Mouse (Mus musculus): ENCODE results near the gene Prune2.

Prune2 gene

GRCm38 (mm10) chr19:16955613-16956271 lies at the start of gene Prune2:
TSS of gene Prune2 (plus strand) at chr19:16956118.
- peak; percentile 1 for DNase-seq (ENCODE audit: low spot score in 2 of 2)

DNA sequence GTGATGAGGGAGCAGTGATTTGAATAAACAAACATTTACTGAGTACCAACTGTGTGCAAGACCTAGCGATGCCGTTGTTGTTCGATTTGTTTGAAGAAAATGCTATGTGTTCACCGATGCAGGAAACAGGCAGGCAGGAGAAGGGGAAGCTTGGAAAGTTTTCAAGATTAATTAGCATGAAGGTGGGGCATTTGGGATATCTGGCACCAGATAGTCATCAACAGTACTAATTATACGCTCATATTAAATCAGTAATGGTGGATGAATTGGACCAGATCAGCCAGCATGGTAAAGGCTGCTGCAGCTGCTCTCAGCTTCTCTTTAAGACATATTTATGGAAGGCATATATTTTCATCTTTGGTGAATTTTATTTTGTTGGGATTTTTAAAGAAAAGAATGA lies 44.4 kb upstream of the Prune2 start:
- no peak for DNase-seq (ENCODE audit: low spot score in 2 of 2)

- no peak for DNase-seq (ENCODE audit: low spot score in 2 of 2)
Observed at GRCm38 (mm10) chr19:16924516-16924915, 31.4 kb upstream of the Prune2 start.

GRCm38 (mm10) chr19:16934664-16935063 lies 21.3 kb upstream of the Prune2 start:
- no peak for DNase-seq (ENCODE audit: low spot score in 2 of 2)

DNA sequence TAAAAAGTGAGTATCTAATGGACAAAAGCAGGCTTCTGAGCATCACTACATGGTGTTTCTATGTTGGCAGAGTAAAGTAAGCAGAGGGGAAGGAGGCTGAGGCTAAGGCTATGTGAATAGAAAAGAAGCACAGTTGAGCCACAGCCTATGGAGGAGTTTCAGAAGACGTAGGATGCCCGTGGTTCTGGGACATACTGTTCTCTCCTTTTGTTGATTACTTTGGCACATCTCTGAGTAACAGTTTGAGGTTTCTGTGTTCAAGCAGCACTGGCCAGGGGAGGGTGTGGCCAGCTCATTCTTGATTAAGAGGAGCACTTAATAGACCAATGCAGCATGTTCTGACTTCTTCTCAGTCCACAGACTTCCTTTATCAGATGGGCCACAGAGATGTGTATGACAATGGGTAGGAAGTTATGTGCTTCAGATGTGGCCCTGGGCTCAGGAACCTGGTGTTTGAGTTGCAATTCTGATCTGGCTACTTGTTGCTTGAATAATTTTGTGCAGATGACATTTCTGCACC lies 7.1 kb upstream of the Prune2 start:
- DNase-seq (ENCODE audit: low spot score in 2 of 2), result no peak

DNA sequence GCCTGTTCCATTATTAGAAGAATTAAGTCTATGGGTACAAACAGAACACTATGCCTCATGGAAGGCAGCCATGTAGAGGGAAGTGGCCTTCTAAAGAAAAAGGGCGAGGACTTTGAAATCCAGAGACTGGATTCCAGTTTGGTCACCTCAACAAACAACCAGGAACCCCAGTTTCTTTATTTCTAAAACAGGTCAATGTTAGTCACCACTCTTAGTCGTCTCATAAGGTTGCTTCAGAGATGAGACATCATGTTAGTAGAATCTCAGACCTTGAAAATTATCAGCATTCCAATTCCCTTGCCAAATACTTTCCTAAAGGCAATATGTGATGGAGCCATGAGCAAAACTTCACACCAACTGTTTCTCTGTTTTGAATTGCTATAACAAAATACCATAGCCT lies 6.6 kb upstream of the Prune2 start:
- DNase-seq (ENCODE audit: low spot score in 2 of 2), result no peak

GRCm38 (mm10) chr19:16950051-16950450 lies 5.9 kb upstream of the Prune2 start:
- DNase-seq (ENCODE audit: low spot score in 2 of 2), result no peak

GRCm38 (mm10) chr19:16950664-16951363 lies 5.1 kb upstream of the Prune2 start:
- no peak for DNase-seq (ENCODE audit: low spot score in 2 of 2)

DNA sequence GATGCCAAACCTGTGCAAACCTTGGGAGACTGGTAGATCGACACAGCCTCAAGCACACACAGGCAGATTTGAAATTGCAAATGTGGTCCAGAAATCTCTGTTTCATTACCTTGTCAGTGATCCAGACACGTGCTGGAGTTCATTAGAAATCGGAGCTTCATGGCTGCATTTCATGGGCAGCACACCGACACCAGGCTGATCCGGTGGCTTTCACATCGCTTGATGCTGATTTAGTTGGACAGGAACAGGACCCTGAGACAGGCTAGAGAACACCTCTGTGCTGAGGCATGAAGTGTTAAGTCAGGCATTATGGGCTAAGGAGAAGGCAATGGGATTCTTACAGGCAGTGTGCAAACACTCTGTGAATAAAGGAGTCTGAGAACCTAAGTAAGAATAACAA lies 1.2 kb upstream of the Prune2 start:
- no peak for DNase-seq (ENCODE audit: low spot score in 2 of 2)

GRCm38 (mm10) chr19:16955231-16955612 lies 696 bp upstream of the Prune2 start:
- DNase-seq (ENCODE audit: low spot score in 2 of 2), result no peak

GRCm38 (mm10) chr19:16956319-16956718 lies 401 bp downstream of the Prune2 start:
- DNase-seq (ENCODE audit: low spot score in 2 of 2), result no peak

GRCm38 (mm10) chr19:16959051-16959450 lies 3.1 kb downstream of the Prune2 start:
- no peak for DNase-seq (ENCODE audit: low spot score in 2 of 2)

DNA sequence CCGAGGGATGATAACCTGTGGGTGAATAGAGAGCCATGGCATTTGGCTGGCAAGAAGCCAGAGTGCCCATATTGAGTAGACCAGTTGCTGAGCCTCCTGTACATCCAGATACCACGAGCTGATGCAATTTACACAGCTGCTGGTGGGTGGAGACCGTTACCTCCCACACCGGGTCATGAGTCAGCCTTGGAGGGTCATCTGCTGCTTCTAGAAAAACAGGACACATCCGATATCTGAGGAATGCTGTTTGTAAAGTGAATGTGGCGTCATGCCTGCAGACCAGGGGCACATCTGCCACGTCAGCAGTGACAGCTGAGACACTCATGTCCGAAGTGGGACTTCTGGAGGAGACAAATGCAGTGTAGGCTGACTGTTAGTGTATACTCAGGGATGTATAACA lies 3.6 kb downstream of the Prune2 start:
- no peak for DNase-seq (ENCODE audit: low spot score in 2 of 2)

DNA sequence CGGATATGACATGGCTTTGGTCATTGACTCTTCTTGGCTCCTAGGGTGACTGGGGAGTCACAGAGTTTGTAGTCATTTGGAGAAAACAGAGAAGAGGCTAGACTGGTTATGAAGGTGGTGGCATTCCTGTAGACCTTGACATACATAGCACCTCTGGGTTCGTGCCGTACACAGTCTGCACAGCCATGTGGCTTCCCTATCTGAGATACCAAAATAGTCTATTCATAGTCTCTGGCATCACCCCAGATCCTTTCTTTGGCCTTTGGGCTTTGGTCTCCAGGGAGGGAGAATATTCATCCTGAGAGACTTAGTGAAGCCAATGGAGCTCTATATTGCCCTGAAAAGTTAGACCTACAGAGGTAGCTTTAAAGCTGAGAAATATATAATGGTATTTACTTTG lies 5.1 kb downstream of the Prune2 start:
- no peak for DNase-seq (ENCODE audit: low spot score in 2 of 2)

- DNase-seq (ENCODE audit: low spot score in 2 of 2), result no peak
Observed at GRCm38 (mm10) chr19:16963178-16963577, 7.3 kb downstream of the Prune2 start.

DNA sequence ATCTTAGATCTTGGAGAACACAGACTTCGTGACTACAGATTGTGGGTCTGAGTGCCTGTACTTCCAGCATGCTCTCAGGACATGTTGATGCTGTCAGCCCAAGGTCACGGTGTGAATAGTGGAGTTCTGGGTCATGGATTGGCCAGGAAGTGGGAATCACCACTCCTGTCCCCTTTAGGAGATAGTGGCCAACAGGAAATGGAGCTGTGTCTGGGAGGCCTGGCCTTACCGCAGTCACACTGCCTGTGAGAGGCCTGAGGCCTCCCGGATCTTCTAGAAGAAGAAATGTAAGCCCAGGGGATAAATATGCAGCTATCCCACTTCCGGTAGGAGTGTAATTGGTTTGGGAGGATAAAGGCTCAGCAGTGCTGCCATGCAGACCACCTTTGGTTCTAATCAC lies 12.8 kb downstream of the Prune2 start:
- DNase-seq (ENCODE audit: low spot score in 2 of 2), result no peak

DNA sequence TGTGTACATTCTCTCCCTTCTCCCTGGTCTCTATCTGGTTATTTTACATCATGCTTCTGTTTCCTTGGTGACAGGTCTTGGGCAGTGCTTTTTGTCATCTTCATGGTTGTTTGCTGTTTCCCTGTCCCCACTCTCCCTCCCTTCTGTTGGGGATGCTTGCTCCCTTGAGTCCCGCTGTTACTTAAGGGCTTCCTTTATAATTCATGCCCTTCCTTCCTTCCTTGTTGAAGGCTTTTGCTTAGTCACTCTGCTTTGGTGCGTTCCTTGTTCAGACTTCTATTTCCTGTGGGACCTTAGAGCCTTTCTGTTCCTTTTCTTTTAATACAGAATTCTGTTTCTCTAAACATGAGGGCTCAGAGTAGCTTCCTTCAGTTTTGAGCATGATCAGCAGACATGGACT lies 14.7 kb downstream of the Prune2 start:
- DNase-seq (ENCODE audit: low spot score in 2 of 2), result no peak

- no peak for DNase-seq (ENCODE audit: low spot score in 2 of 2)
Observed at GRCm38 (mm10) chr19:16978910-16979309, 23.0 kb downstream of the Prune2 start.

- no peak for DNase-seq (ENCODE audit: low spot score in 2 of 2)
Observed at GRCm38 (mm10) chr19:16981743-16982142, 25.8 kb downstream of the Prune2 start.

DNA sequence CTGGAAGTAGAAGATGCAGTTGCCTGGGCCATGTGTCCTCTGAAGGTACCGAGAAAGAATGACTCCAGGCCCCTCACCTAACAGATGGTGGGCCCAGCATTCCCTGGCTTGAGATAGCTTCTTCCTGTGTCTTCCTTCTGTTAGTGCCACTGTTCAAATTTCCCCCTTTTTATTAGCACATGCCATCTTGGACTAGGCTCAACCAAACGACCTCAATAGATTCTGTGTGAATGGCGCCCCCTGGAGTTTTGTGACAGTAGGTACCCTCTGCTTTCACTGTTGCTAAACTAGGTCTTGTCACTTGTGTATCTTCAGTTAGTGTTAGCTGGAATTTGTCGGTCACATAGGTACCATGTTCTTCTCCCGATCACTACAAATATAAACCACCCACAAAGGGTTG lies 29.0 kb downstream of the Prune2 start:
- peak in 1 of 2 experiments; percentile 9 for DNase-seq (ENCODE audit: low spot score in 2 of 2)

- no peak for DNase-seq (ENCODE audit: low spot score in 2 of 2)
Observed at GRCm38 (mm10) chr19:16987984-16988383, 32.1 kb downstream of the Prune2 start.

DNA sequence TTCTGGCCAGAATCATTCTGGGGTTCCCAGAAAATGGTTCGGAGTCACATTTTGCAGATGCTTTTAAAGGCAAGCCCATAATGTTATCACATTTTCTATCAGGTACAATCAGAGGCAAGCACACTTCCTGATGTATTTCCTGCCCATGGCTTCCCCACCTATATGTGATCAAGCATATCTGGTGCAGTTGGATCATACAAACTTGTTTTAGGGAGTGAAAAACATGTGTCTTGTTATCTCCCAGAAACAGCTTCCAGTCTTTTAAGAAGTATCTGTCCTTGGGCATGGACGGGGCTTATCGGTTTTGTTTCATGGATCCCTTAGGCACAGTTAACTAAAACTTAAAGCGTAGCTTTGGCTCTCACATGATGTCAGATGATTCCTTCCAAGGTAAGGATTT lies 36.2 kb downstream of the Prune2 start:
- DNase-seq (ENCODE audit: low spot score in 2 of 2), result no peak

- DNase-seq (ENCODE audit: low spot score in 2 of 2), result no peak
Observed at GRCm38 (mm10) chr19:16994260-16994659, 38.3 kb downstream of the Prune2 start.
